Mouse (Mus musculus) hindbrain, embryonic 16.5 days (tissue): ENCODE measurements around the gene Esf1. TPM values are rescaled to one million over a fixed set of nuclear protein-coding genes. Genes with fewer than 3 reads are reported as not detected.
"Not testable (repeated sequence)": the region's sequence is repeated elsewhere in the genome, so short reads cannot be mapped to it uniquely, and the experiment has no call there.

Source experiments
- ATAC-seq: fragments of 200-750 bp; cut with Nextera tagmentation; 2 replicates; pipeline ENCODE4 v1.8.0; 2017; ENCODE audit warnings: moderate TSS enrichment, moderate library complexity
- H3K27ac ChIP-seq: fragments of 300-500 bp; sonication (generic); 2 replicates; pipeline ENCODE4 v1.5.1; 2014; ENCODE audit warnings: low read depth, mild to moderate bottlenecking, control low read depth, low read length, moderate library complexity
- H3K27me3 ChIP-seq: fragments of 300-500 bp; sonication (generic); replicated peaks from 2 replicates; pipeline ENCODE4 v1.6.1; 2014; ENCODE audit warnings: low read length; ENCODE audit not compliant: control insufficient read depth, insufficient read depth
- H3K36me3 ChIP-seq: fragments of 300-500 bp; sonication (generic); 2 replicates; pipeline ENCODE4 v1.6.1; 2014; ENCODE audit warnings: mild to moderate bottlenecking, low read length, moderate library complexity, mixed read lengths; ENCODE audit not compliant: control insufficient read depth, insufficient read depth
- H3K4me1 ChIP-seq: fragments of 300-500 bp; sonication (generic); 2 replicates; pipeline ENCODE4 v1.6.1; 2014; ENCODE audit warnings: low read depth, low read length; ENCODE audit not compliant: control insufficient read depth, insufficient read depth
- H3K4me2 ChIP-seq: fragments of 300-500 bp; sonication (generic); 2 replicates; pipeline ENCODE4 v1.6.1; 2014; ENCODE audit warnings: mild to moderate bottlenecking, low read length, control low read depth, moderate library complexity
- H3K4me3 ChIP-seq: fragments of 300-500 bp; sonication (generic); 2 replicates; pipeline ENCODE4 v1.5.1; 2014; ENCODE audit warnings: mild to moderate bottlenecking, low read length, control low read depth, moderate library complexity
- H3K9ac ChIP-seq: fragments of 300-500 bp; sonication (generic); 2 replicates; pipeline ENCODE4 v1.6.1; 2014; ENCODE audit warnings: low read depth, mild to moderate bottlenecking, control low read depth, low read length, moderate library complexity
- H3K9me3 ChIP-seq: fragments of 300-500 bp; sonication (generic); 2 replicates; pipeline ENCODE4 v1.6.1; 2014; ENCODE audit warnings: mild to moderate bottlenecking, low read length, moderate library complexity; ENCODE audit not compliant: control insufficient read depth
- WGBS: fragments of 180-500 bp; shearing (Covaris S2); extraction: QIAGEN DNeasy Blood & Tissue Kit; methylation state at CpG from one replicate; pipeline ENCODE4 v1.1.7; 2014; 5-methylcytosine and 5-hydroxymethylcytosine counted together
- polyA plus RNA-seq: library from polyadenylated mRNA; unstranded; fragments of >200 nt; fragmentation: Nextera tagmentation; extraction: Ambion mirVana; gene quantifications from 2 replicates; pipeline ENCODE4 v1.2.1, GENCODE M21; 2015

Gene Esf1
- polyA plus RNA-seq, 1 experiment from 2014 or later = 16.2 TPM

DNA sequence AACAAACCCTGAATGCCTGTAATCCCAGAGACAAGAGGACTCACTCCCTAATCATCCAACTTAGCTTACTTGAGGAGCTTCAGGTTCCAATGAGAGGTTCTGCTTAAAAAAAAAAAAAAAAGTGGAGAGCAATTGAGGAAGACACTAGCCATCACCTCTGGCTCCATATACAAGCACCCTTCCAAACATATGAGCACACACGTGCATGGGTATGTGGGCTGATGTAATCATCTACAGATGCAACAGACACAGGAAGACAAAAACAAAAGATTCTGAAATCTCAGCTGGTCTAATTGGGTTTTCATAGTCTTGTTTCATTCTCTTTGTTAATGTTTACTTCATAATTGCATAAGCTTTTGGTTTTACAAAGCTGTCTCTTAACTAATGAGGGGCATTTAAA, 1.3 kb downstream of the Esf1 start:
- Histone ChIP-seq H3K36me3 (peaks cover 2% of the 10 kb centered on the region), H3K9ac (no peak overlapping the region), H3K27me3 (no peaks in the 10 kb centered on the region), H3K4me3 (no peak overlapping the region), H3K4me2 (no peak overlapping the region), H3K4me1 (peaks cover 21% of the 10 kb centered on the region), H3K9me3 (no peaks in the 10 kb centered on the region), H3K27ac (no peak overlapping the region)
- ATAC-seq = no peak
- 89% methylated on average over 1 of the region's 1 CpGs for WGBS

GRCm38 (mm10) chr2:140163351-140163854, 7.0 kb downstream of the Esf1 start:
- no peak overlapping the region for H3K9ac ChIP-seq
- H3K27ac ChIP-seq = no peak overlapping the region
- H3K4me1 ChIP-seq = no peaks in the 10 kb centered on the region
- peaks cover 3% of the 10 kb centered on the region for H3K36me3 ChIP-seq
- H3K4me2 ChIP-seq = no peak overlapping the region
- H3K4me3 ChIP-seq = no peak overlapping the region
- no peaks in the 10 kb centered on the region for H3K27me3 ChIP-seq
- no peaks in the 10 kb centered on the region for H3K9me3 ChIP-seq
- 95% methylated on average over 5 of the region's 5 CpGs for WGBS
- ATAC-seq = no peak

DNA sequence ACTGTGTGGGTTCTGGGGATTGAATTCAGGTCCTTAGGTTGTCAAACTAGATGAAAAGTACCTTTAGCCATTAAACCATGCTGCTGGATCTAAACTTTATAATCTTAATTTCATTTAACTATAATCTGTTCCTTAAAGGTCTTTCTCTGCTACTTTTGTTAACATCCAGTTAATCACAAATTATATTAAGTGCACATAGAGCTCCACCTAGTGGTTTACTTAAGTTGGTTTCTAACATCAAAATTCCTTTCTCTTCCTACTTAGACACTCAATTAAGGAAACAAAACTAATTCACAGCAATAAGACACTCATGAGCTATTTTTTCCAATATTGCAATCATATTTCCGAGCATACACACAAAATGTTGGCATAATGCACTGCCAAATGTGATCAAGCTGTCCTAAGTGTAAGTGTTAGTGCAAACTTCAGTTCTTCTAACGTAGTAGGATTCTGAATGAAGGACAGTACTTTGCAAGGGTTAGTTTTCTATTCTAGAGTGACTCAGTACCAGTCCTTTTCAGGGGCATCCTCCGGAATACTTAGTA, 11.1 kb downstream of the Esf1 start:
- H3K9ac ChIP-seq = no peak overlapping the region
- no peaks in the 10 kb centered on the region for H3K9me3 ChIP-seq
- no peaks in the 10 kb centered on the region for H3K4me1 ChIP-seq
- no peak overlapping the region for H3K4me3 ChIP-seq
- peaks cover 9% of the 10 kb centered on the region; the same call in 1 of the 2 replicates for H3K36me3 ChIP-seq
- no peak overlapping the region for H3K27ac ChIP-seq
- ATAC-seq = no peak
- no peak overlapping the region for H3K4me2 ChIP-seq
- no peaks in the 10 kb centered on the region for H3K27me3 ChIP-seq
- 78% methylated on average over 3 of the region's 3 CpGs for WGBS

GRCm38 (mm10) chr2:140151743-140152142, 18.6 kb downstream of the Esf1 start, which contains the start of gene Gm17374:
Gene Gm17374, plus strand, starts transcription at chr2:140152043.
- not testable (repeated sequence) for H3K27ac ChIP-seq, H3K9me3 ChIP-seq, H3K4me1 ChIP-seq, H3K36me3 ChIP-seq, ATAC-seq, H3K4me3 ChIP-seq, H3K27me3 ChIP-seq, H3K4me2 ChIP-seq, H3K9ac ChIP-seq
- 91% methylated on average over 4 of the region's 4 CpGs for WGBS

GRCm38 (mm10) chr2:140125516-140125915, 44.8 kb downstream of the Esf1 start:
- Histone ChIP-seq H3K27me3 (no peaks in the 10 kb centered on the region), H3K4me1 (no peaks in the 10 kb centered on the region), H3K27ac (no peak overlapping the region), H3K4me3 (no peak overlapping the region), H3K4me2 (no peak overlapping the region), H3K9me3 (no peaks in the 10 kb centered on the region), H3K9ac (no peak overlapping the region), H3K36me3 (peaks cover 20% of the 10 kb centered on the region)
- 91% methylated on average over 2 of the region's 2 CpGs for WGBS
- no peak for ATAC-seq

- 87% methylated on average over 8 of the region's 8 CpGs for WGBS
- Histone ChIP-seq H3K9me3 (no peaks in the 10 kb centered on the region), H3K4me1 (no peaks in the 10 kb centered on the region), H3K9ac (no peak overlapping the region), H3K4me3 (no peak overlapping the region), H3K27me3 (no peaks in the 10 kb centered on the region), H3K27ac (no peak overlapping the region), H3K4me2 (no peak overlapping the region), H3K36me3 (no peaks in the 10 kb centered on the region)
- ATAC-seq = no peak
Measured at GRCm38 (mm10) chr2:140113851-140114250, 56.5 kb downstream of the Esf1 start.

GRCm38 (mm10) chr2:140108945-140109344, 61.4 kb downstream of the Esf1 start:
- Histone ChIP-seq H3K27ac (no peak overlapping the region), H3K27me3 (no peaks in the 10 kb centered on the region), H3K4me3 (no peak overlapping the region), H3K4me2 (no peak overlapping the region), H3K9me3 (no peaks in the 10 kb centered on the region), H3K9ac (no peak overlapping the region), H3K36me3 (no peaks in the 10 kb centered on the region), H3K4me1 (no peaks in the 10 kb centered on the region)
- ATAC-seq = no peak
- 30% methylated on average over 1 of the region's 1 CpGs for WGBS

DNA sequence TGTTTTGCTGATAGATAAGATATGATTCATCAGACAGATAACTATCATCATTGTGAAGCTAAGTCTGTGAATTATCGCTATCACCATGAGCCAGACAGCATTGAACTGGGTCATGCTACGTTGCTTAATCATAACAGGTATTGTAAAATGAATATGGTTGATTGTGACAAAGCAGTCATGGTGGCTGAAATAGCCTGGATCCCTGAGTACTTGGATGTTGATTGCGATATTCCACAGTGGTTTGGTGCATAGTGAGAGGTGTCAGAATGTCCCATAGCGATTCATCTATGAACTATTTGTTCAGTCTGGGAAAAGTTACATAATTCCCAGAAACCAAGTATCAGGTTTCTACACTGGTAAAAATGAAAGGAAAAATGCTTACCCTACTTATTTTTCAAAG, 62.7 kb downstream of the Esf1 start:
- H3K4me3 ChIP-seq = no peak overlapping the region
- H3K27ac ChIP-seq = no peak overlapping the region
- WGBS = 91% methylated on average over 4 of the region's 4 CpGs
- no peaks in the 10 kb centered on the region for H3K27me3 ChIP-seq
- H3K36me3 ChIP-seq = no peaks in the 10 kb centered on the region
- H3K9ac ChIP-seq = no peak overlapping the region
- H3K4me2 ChIP-seq = no peak overlapping the region
- H3K4me1 ChIP-seq = no peaks in the 10 kb centered on the region
- no peaks in the 10 kb centered on the region for H3K9me3 ChIP-seq
- ATAC-seq = no peak

- no peak overlapping the region for H3K4me3 ChIP-seq
- H3K36me3 ChIP-seq = no peaks in the 10 kb centered on the region
- ATAC-seq = no peak
- 72% methylated on average over 3 of the region's 3 CpGs for WGBS
- no peak overlapping the region for H3K9ac ChIP-seq
- no peaks in the 10 kb centered on the region for H3K9me3 ChIP-seq
- H3K4me2 ChIP-seq = no peak overlapping the region
- H3K27ac ChIP-seq = no peak overlapping the region
- no peaks in the 10 kb centered on the region for H3K4me1 ChIP-seq
- H3K27me3 ChIP-seq = no peaks in the 10 kb centered on the region
Measured at GRCm38 (mm10) chr2:140104951-140105350, 65.4 kb downstream of the Esf1 start.
